Mouse (Mus musculus) heart, postnatal 0 days (tissue): ENCODE data around the gene Ankfn1. TPM values are rescaled to one million over a fixed set of nuclear protein-coding genes. Genes with fewer than 3 reads are reported as not detected.

Experiments used
- ATAC-seq: fragments of 200-750 bp; cut with Nextera tagmentation; 2 replicates; pipeline ENCODE4 v1.8.0; 2017; ENCODE audit warnings: low read depth, moderate number of reproducible peaks, moderate library complexity; ENCODE audit not compliant: insufficient read depth
- DNase-seq: peaks from one replicate; pipeline ENCODE4 v3.0.0-alpha.2; 2016; ENCODE audit warnings: low spot score
- H3K27ac ChIP-seq: fragments of 300-500 bp; sonication (generic); 2 replicates; pipeline ENCODE4 v1.5.1; 2014; ENCODE audit warnings: low read depth, mild to moderate bottlenecking
- H3K27me3 ChIP-seq: fragments of 300-500 bp; sonication (generic); 2 replicates; pipeline ENCODE4 v1.6.1; 2014; ENCODE audit warnings: low read length, mixed read lengths; ENCODE audit not compliant: control insufficient read depth, insufficient read depth
- H3K36me3 ChIP-seq: fragments of 300-500 bp; sonication (generic); replicated peaks from 2 replicates; pipeline ENCODE4 v1.6.1; 2014; ENCODE audit warnings: low read length, mixed read lengths; ENCODE audit not compliant: control insufficient read depth, insufficient read depth
- H3K4me1 ChIP-seq: fragments of 300-500 bp; sonication (generic); 2 replicates; pipeline ENCODE4 v1.6.1; 2014; ENCODE audit warnings: antibody characterized with exemption; ENCODE audit not compliant: control insufficient read depth, insufficient read depth
- H3K4me2 ChIP-seq: fragments of 300-500 bp; sonication (generic); 2 replicates; pipeline ENCODE4 v1.6.1; 2014; ENCODE audit warnings: low read depth, mild to moderate bottlenecking, low read length, moderate library complexity
- H3K4me3 ChIP-seq: fragments of 300-500 bp; sonication (generic); 2 replicates; pipeline ENCODE4 v1.5.1; 2014; ENCODE audit warnings: low read depth, low read length
- H3K9ac ChIP-seq: fragments of 300-500 bp; sonication (generic); replicated peaks from 2 replicates; pipeline ENCODE4 v1.6.1; 2014; ENCODE audit warnings: low read depth, low read length, mixed read lengths
- H3K9me3 ChIP-seq: fragments of 300-500 bp; sonication (generic); replicated peaks from 2 replicates; pipeline ENCODE4 v1.6.1; 2016; ENCODE audit warnings: low read length; ENCODE audit not compliant: control insufficient read depth
- CTCF ChIP-seq: IDR thresholded peaks from 2 replicates; pipeline ENCODE4 v1.5.1; 2016; ENCODE audit warnings: antibody characterized with exemption, control low read depth, low read depth
- EP300 ChIP-seq: IDR thresholded peaks from 2 replicates; pipeline ENCODE4 v1.6.1; 2016; ENCODE audit warnings: antibody characterized with exemption, low read depth
- WGBS: fragments of 180-500 bp; shearing (Covaris S2); extraction: QIAGEN DNeasy Blood & Tissue Kit; methylation state at CpG from one replicate; pipeline ENCODE4 v1.1.7; 2014; 5-methylcytosine and 5-hydroxymethylcytosine counted together
- polyA plus RNA-seq: library from polyadenylated mRNA; unstranded; fragments of >200 nt; fragmentation: Nextera tagmentation; extraction: Ambion mirVana; gene quantifications from 2 replicates; pipeline ENCODE4 v1.2.1, GENCODE M21; 2015
- total RNA-seq: library from RNA; depleted of rRNA; stranded (reverse); fragments of >200 nt; gene quantifications from 2 replicates; pipeline ENCODE4 v1.2.3, GENCODE M21; 2014; ENCODE audit warnings: low replicate concordance

The Ankfn1 gene
- total and polyA plus RNA-seq, 2 experiments from 2014 or later, result not detected

GRCm38 (mm10) chr11:89803974-89804373 lies 26.5 kb upstream of the Ankfn1 start:
- H3K9me3 ChIP-seq, result no peaks in the 10 kb centered on the region
- no peaks in the 10 kb centered on the region for H3K36me3 ChIP-seq
- WGBS, result 62% methylated on average over 5 of the region's 5 CpGs
- H3K9ac ChIP-seq, result no peak overlapping the region
- no peak overlapping the region for H3K4me2 ChIP-seq
- TF ChIP-seq CTCF, result no peak
- no peak for TF ChIP-seq EP300
- ATAC-seq, result no peak
- no peaks in the 10 kb centered on the region for H3K4me1 ChIP-seq
- no peak for DNase-seq
- no peak overlapping the region for H3K27ac ChIP-seq
- no peak overlapping the region for H3K4me3 ChIP-seq
- no peaks in the 10 kb centered on the region for H3K27me3 ChIP-seq

- no peaks in the 10 kb centered on the region for H3K36me3 ChIP-seq
- DNase-seq (no peak), ATAC-seq (no peak)
- H3K27ac ChIP-seq, result no peak overlapping the region
- WGBS, result 76% methylated on average over 3 of the region's 3 CpGs
- H3K27me3 ChIP-seq, result no peaks in the 10 kb centered on the region
- no peak overlapping the region for H3K4me2 ChIP-seq
- H3K9ac ChIP-seq, result no peak overlapping the region
- H3K9me3 ChIP-seq, result no peaks in the 10 kb centered on the region
- TF ChIP-seq EP300 (no peak), CTCF (no peak)
- H3K4me3 ChIP-seq, result no peak overlapping the region
- no peaks in the 10 kb centered on the region for H3K4me1 ChIP-seq
Observed at GRCm38 (mm10) chr11:89792709-89793108, 15.3 kb upstream of the Ankfn1 start.

GRCm38 (mm10) chr11:89776070-89776469 lies 1.4 kb downstream of the Ankfn1 start:
- DNase-seq (no peak), ATAC-seq (no peak)
- Histone ChIP-seq H3K4me2 (no peak overlapping the region), H3K9ac (no peak overlapping the region), H3K36me3 (no peaks in the 10 kb centered on the region), H3K4me3 (no peak overlapping the region), H3K27ac (no peak overlapping the region), H3K4me1 (no peaks in the 10 kb centered on the region), H3K9me3 (no peaks in the 10 kb centered on the region), H3K27me3 (no peaks in the 10 kb centered on the region)
- TF ChIP-seq EP300 (no peak), CTCF (no peak)
- WGBS, result 75% methylated on average over 3 of the region's 3 CpGs

- no peak for ATAC-seq
- Histone ChIP-seq H3K9me3 (no peaks in the 10 kb centered on the region), H3K4me3 (no peak overlapping the region), H3K27ac (no peak overlapping the region), H3K36me3 (no peaks in the 10 kb centered on the region), H3K4me2 (no peak overlapping the region), H3K4me1 (no peaks in the 10 kb centered on the region), H3K9ac (no peak overlapping the region), H3K27me3 (no peaks in the 10 kb centered on the region)
- DNase-seq, result no peak
- TF ChIP-seq EP300 (no peak), CTCF (no peak)
- 42% methylated on average over 3 of the region's 3 CpGs for WGBS
Observed at GRCm38 (mm10) chr11:89774913-89775312, 2.5 kb downstream of the Ankfn1 start.

- no peaks in the 10 kb centered on the region for H3K9me3 ChIP-seq
- no peak for DNase-seq
- H3K27ac ChIP-seq, result no peak overlapping the region
- no peak overlapping the region for H3K4me2 ChIP-seq
- no peak for ATAC-seq
- H3K4me1 ChIP-seq, result no peaks in the 10 kb centered on the region
- H3K4me3 ChIP-seq, result no peak overlapping the region
- no peaks in the 10 kb centered on the region for H3K36me3 ChIP-seq
- no peaks in the 10 kb centered on the region for H3K27me3 ChIP-seq
- no peak overlapping the region for H3K9ac ChIP-seq
- TF ChIP-seq CTCF (no peak), EP300 (no peak)
- 83% methylated on average over 2 of the region's 2 CpGs for WGBS
Observed at GRCm38 (mm10) chr11:89772941-89773340, 4.5 kb downstream of the Ankfn1 start.

GRCm38 (mm10) chr11:89765770-89766148 lies 11.7 kb downstream of the Ankfn1 start:
- H3K9me3 ChIP-seq, result no peaks in the 10 kb centered on the region
- H3K27ac ChIP-seq, result no peak overlapping the region
- DNase-seq (no peak), ATAC-seq (no peak)
- H3K4me3 ChIP-seq, result no peak overlapping the region
- H3K4me1 ChIP-seq, result no peaks in the 10 kb centered on the region
- no peak overlapping the region for H3K9ac ChIP-seq
- 77% methylated on average over 2 of the region's 2 CpGs for WGBS
- no peaks in the 10 kb centered on the region for H3K36me3 ChIP-seq
- H3K27me3 ChIP-seq, result no peaks in the 10 kb centered on the region
- H3K4me2 ChIP-seq, result no peak overlapping the region
- TF ChIP-seq CTCF (no peak), EP300 (no peak)
